Mouse (Mus musculus) stomach, postnatal 0 days (tissue): ENCODE measurements around the gene Col4a1. TPM values are rescaled to one million over a fixed set of nuclear protein-coding genes. Genes with fewer than 3 reads are reported as not detected.

Experiments
- ATAC-seq: fragments of 200-750 bp; cut with Nextera tagmentation; 2 replicates; pipeline ENCODE4 v1.8.0; 2017; ENCODE audit not compliant: low FRiP score, low TSS enrichment
- DNase-seq: peaks from one replicate; pipeline ENCODE4 v3.0.0-alpha.2; 2016; ENCODE audit warnings: low spot score
- H3K27ac ChIP-seq: fragments of 300-500 bp; sonication (generic); replicated peaks from 2 replicates; pipeline ENCODE4 v1.5.1; 2014; ENCODE audit warnings: mild to moderate bottlenecking, control low read depth
- H3K27me3 ChIP-seq: fragments of 300-500 bp; sonication (generic); 2 replicates; pipeline ENCODE4 v1.6.1; 2014; ENCODE audit warnings: low read length; ENCODE audit not compliant: control insufficient read depth, insufficient read depth
- H3K36me3 ChIP-seq: fragments of 300-500 bp; sonication (generic); 2 replicates; pipeline ENCODE4 v1.6.1; 2014; ENCODE audit warnings: low read length, mixed read lengths; ENCODE audit not compliant: control insufficient read depth, insufficient read depth
- H3K4me1 ChIP-seq: fragments of 300-500 bp; sonication (generic); replicated peaks from 2 replicates; pipeline ENCODE4 v1.6.1; 2014; ENCODE audit warnings: antibody characterized with exemption; ENCODE audit not compliant: control insufficient read depth, insufficient read depth
- H3K4me2 ChIP-seq: fragments of 300-500 bp; sonication (generic); replicated peaks from 2 replicates; pipeline ENCODE4 v1.6.1; 2014; ENCODE audit warnings: low read depth, mild to moderate bottlenecking, control low read depth, moderate library complexity
- H3K4me3 ChIP-seq: fragments of 300-500 bp; sonication (generic); 2 replicates; pipeline ENCODE4 v1.5.1; 2014; ENCODE audit warnings: low read depth, low read length, control low read depth
- H3K9ac ChIP-seq: fragments of 300-500 bp; sonication (generic); 2 replicates; pipeline ENCODE4 v1.6.1; 2014; ENCODE audit warnings: mild to moderate bottlenecking, low read length, control low read depth, mixed read lengths
- H3K9me3 ChIP-seq: fragments of 300-500 bp; sonication (generic); 2 replicates; pipeline ENCODE4 v1.6.1; 2016; ENCODE audit warnings: low read length; ENCODE audit not compliant: control insufficient read depth
- CTCF ChIP-seq: IDR thresholded peaks from 2 replicates; pipeline ENCODE4 v1.5.1; 2016; ENCODE audit warnings: antibody characterized with exemption, low read depth, mild to moderate bottlenecking, moderate library complexity
- EP300 ChIP-seq: optimal IDR thresholded peaks from 2 replicates; pipeline ENCODE3; 2016; ENCODE audit warnings: antibody characterized with exemption
- WGBS: fragments of 180-500 bp; shearing (Covaris S2); extraction: QIAGEN DNeasy Blood & Tissue Kit; methylation state at CpG from one replicate; pipeline ENCODE4 v1.1.7; 2014; 5-methylcytosine and 5-hydroxymethylcytosine counted together
- polyA plus RNA-seq: library from polyadenylated mRNA; unstranded; fragments of >200 nt; fragmentation: Nextera tagmentation; extraction: Ambion mirVana; gene quantifications from 2 replicates; pipeline ENCODE4 v1.2.1, GENCODE M21; 2015

Gene Col4a1
- polyA plus RNA-seq, 1 experiment from 2014 or later = 99.0 TPM

- DNase-seq = no peak
- 62% methylated on average over 9 of the region's 9 CpGs for WGBS
Observed at GRCm38 (mm10) chr8:11155579-11156318, 156.9 kb downstream of the Col4a1 start.

DNA sequence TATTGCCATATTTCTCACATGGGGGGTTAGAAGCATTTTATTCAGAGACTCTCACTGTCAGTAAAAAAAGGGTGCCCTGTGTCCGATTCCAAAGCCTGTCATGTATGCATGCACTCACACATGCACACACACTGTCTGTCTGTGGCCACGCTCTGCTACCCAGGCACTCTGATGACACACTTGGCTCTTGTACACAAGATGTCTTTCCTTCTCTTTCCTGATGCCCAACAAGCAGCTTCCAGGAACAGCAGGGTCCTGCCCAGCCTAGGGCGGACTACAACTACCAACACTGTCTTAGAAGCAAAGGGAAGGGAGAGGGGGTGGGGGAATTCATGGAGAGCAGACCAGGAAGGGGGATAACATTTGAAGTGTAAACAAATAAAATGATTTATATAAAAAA lies 162.4 kb downstream of the Col4a1 start:
- no peaks in the 10 kb centered on the region for H3K9me3 ChIP-seq
- no peaks in the 10 kb centered on the region for H3K4me1 ChIP-seq
- no peak overlapping the region for H3K4me2 ChIP-seq
- TF ChIP-seq EP300 = no peak
- no peak for TF ChIP-seq CTCF
- no peak overlapping the region for H3K27ac ChIP-seq
- 83% methylated on average over 3 of the region's 3 CpGs for WGBS
- DNase-seq (no peak), ATAC-seq (no peak)
- H3K27me3 ChIP-seq = no peaks in the 10 kb centered on the region
- H3K9ac ChIP-seq = no peak overlapping the region
- no peaks in the 10 kb centered on the region for H3K36me3 ChIP-seq
- no peak overlapping the region for H3K4me3 ChIP-seq

More at GRCm38 (mm10) chr8:11155579-11156318, 156.9 kb downstream of the Col4a1 start:
- Histone ChIP-seq H3K27me3 (no peaks in the 10 kb centered on the region), H3K4me2 (no peak overlapping the region), H3K4me3 (no peak overlapping the region), H3K4me1 (0 out of 2 replicates have a peak, but pooled peaks cover 2% of the 10 kb centered on the region), H3K9me3 (no peaks in the 10 kb centered on the region), H3K36me3 (no peaks in the 10 kb centered on the region), H3K27ac (no peak overlapping the region), H3K9ac (no peak overlapping the region)
- 0 out of 2 replicates have a peak, but pooled peaks have one; percentile 40 for ATAC-seq
- TF ChIP-seq CTCF = no peak
- TF ChIP-seq EP300 = no peak

GRCm38 (mm10) chr8:11149201-11149810 lies 163.3 kb downstream of the Col4a1 start:
- TF ChIP-seq EP300 = no peak
- TF ChIP-seq CTCF = no peak
- no peak for DNase-seq
- H3K27ac ChIP-seq = no peak overlapping the region
- 85% methylated on average over 9 of the region's 9 CpGs for WGBS
- no peaks in the 10 kb centered on the region for H3K9me3 ChIP-seq
- H3K4me3 ChIP-seq = no peak overlapping the region
- H3K9ac ChIP-seq = no peak overlapping the region
- H3K4me1 ChIP-seq = no peaks in the 10 kb centered on the region
- no peaks in the 10 kb centered on the region for H3K27me3 ChIP-seq
- no peak overlapping the region for H3K4me2 ChIP-seq
- H3K36me3 ChIP-seq = no peaks in the 10 kb centered on the region
- ATAC-seq = no peak

GRCm38 (mm10) chr8:11148797-11149196 lies 163.8 kb downstream of the Col4a1 start:
- no peak overlapping the region for H3K4me2 ChIP-seq
- no peak overlapping the region for H3K4me3 ChIP-seq
- no peaks in the 10 kb centered on the region for H3K36me3 ChIP-seq
- DNase-seq = no peak
- ATAC-seq = no peak
- no peak overlapping the region for H3K27ac ChIP-seq
- WGBS = 79% methylated on average over 8 of the region's 8 CpGs
- H3K27me3 ChIP-seq = no peaks in the 10 kb centered on the region
- H3K4me1 ChIP-seq = no peaks in the 10 kb centered on the region
- TF ChIP-seq EP300 (no peak), CTCF (no peak)
- no peaks in the 10 kb centered on the region for H3K9me3 ChIP-seq
- no peak overlapping the region for H3K9ac ChIP-seq

Other genes starting within 250 kb of the Col4a1 start
- gene Col4a2, start within 50 bp of the Col4a1 start, polyA plus RNA-seq = 43.4 and 47.2 TPM in 2 replicates
- gene Rab20, start 165.9 kb upstream of the Col4a1 start, polyA plus RNA-seq = 9.6 and 9.9 TPM in 2 replicates
- 79.1 and 84.8 TPM in 2 replicates for gene Naxd, start 184.7 kb upstream of the Col4a1 start, polyA plus RNA-seq
- gene Cars2, start 238.0 kb upstream of the Col4a1 start, polyA plus RNA-seq = 11.7 and 13.1 TPM in 2 replicates
- 23.1 and 23.2 TPM in 2 replicates for gene Ing1, start 242.7 kb upstream of the Col4a1 start, polyA plus RNA-seq